Mouse (Mus musculus): ENCODE data around the gene Cdh13.

Gene Cdh13

DNA sequence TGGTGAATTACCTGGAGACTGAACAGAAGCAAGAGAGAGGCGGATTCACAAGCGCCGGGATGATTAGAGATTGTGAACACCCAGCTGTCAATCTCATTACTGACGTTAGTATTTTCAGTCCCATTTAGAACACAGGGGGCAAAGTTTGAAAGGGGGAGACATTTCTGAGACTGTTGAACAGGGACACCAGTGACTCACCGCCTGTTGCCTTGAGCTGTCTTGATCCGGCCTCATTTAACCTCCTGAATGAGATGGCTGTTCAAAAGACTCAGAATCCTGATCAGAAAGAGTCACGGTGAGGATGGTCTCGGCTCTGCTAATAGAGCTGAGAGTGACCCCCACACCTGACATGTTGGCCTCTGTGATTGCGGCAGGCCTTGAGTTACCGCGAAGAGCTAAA lies 754.0 kb downstream of the Cdh13 start:
- in situ Hi-C loops (cut with MboI, MseI) = no loop called here

DNA sequence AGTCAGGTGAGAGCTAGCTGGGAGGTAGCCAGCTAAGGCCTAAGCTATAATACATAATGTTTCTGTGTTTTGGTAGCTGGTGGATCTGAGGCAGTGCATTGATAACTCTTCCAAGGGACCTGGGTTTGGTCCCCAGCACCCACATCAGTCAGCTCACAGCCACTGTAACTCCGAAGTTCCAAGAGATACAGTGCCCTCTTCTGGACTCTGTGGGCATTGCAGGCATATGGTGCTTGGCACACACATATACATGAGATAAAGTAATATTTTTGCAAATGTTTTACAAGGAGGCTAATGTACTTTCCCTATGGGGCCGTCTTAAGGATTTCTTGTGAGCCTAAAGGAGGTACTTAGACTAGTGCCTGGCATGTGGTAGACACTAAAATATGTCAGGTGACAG lies 755.8 kb downstream of the Cdh13 start:
- in situ Hi-C loops (cut with MboI, MseI) = no loop called here

- in situ Hi-C loops (cut with MboI, MseI) = loop anchor here in 1 of 2 experiments (25.0 kb wide), 1 partner anchor 1421 kb away; no protein-coding TSS in a partner anchor
Observed at GRCm38 (mm10) chr8:119057876-119058275, 774.3 kb downstream of the Cdh13 start.

DNA sequence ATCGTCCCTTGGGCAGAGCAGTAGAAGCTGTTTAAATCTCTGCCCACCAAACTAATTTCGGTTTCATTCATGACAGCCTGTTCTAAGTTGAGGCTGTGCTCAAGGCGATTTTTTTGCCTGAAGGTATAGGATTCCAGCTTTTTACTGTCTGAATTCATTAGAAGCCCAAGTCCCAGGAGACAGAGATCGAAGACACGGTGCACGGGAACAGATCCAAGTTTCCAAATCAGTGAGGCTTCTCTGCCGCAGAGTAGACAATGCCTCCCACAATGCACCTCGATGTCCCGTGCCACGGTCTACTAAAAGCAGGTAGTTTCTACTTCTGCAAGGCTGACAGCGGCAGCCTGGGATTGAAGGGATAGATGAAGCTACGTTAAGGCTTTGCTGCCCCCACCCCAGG lies 778.1 kb downstream of the Cdh13 start:
- in situ Hi-C loops (cut with MboI, MseI) = loop anchor here in 1 of 2 experiments (25.0 kb wide), 1 partner anchor 1424 kb away; no protein-coding TSS in a partner anchor

- in situ Hi-C loops (cut with MboI, MseI) = loop anchor here in 1 of 2 experiments (25.0 kb wide), 1 partner anchor 1427 kb away; no protein-coding TSS in a partner anchor
Observed at GRCm38 (mm10) chr8:119064523-119064922, 781.0 kb downstream of the Cdh13 start.

GRCm38 (mm10) chr8:119072291-119072690 lies 788.8 kb downstream of the Cdh13 start:
- in situ Hi-C loops (cut with MboI, MseI) = loop anchor here in 1 of 2 experiments (5.0 to 25.0 kb wide), 2 partner anchors 50 to 1435 kb away; no protein-coding TSS in a partner anchor

DNA sequence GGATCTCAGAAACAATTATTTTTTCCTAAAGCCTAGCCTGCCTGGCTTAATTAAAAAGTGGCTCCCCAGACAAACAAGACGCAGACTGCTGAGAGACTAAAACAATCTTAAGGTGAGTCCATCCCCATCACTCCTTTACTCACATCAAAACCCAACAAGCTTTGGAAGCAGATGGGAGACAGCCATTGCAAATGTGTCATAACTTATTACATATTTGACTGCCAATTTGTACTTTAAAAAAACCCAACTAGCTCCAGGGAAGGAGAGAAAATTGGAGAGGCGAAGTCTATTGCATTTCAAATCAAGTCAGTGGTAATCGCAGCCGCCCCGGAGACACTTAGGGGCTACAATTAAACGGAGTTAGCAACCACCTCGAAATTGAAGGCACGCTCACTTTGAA lies 801.5 kb downstream of the Cdh13 start:
- in situ Hi-C loops (cut with MboI, MseI) = no loop called here

DNA sequence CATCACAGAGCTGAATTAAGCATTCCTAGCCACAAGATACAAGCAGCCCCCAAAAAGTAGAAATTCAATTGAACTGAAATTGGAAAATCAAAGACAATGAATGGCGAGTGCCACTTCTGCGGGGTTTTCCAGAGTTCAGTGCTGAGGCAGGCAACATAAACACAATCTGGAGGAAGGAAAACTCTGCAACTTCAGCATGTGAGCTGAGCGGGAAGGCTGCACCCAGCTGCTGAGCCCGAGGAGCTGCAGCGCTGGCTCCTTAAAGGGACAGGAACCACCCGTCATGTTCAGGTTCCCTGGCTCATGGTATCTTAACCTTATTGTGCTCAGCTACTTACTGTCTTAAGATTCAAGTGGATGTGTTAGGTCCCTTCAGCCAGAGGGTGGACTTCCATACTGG lies 814.7 kb downstream of the Cdh13 start:
- in situ Hi-C loops (cut with MboI, MseI) = no loop called here

DNA sequence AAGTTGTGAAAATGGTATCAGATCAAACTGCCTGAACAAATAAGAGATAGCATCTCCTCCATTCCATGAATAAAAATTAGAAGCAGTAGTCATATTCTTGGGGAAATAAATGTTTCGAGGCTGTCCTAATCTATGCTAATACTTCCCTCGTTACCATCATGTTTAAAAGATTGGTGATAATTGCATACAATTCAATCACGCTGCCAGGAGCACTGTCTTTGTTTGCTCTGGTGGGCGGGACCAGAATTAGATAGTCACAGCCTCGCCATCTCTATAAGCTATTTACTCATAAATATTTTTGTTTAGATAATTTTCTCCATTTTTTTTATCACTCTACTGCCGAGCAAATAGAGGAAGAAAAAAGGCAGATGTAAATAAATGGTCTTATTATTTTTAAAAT lies 819.3 kb downstream of the Cdh13 start:
- in situ Hi-C loops (cut with MboI, MseI) = no loop called here

DNA sequence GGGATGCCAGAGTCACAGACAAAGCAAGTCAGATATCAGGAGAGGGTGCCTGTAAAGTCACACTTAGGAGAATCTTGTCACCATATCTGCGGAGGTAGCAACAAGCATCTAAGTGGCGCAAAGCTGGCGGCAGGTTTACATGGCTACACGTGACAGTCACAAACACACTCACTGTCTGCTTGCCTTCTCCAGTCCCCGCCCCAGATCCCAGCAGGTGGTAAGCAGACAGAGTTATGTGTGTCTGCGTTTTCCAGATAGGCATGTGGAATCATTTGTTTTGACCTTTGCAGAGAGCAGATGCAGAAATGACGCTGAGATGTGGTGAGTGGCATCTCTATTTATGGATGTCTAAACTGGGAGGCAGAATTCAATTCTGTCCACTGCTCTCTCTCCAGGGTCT lies 826.1 kb downstream of the Cdh13 start:
- in situ Hi-C loops (cut with MboI, MseI) = no loop called here

DNA sequence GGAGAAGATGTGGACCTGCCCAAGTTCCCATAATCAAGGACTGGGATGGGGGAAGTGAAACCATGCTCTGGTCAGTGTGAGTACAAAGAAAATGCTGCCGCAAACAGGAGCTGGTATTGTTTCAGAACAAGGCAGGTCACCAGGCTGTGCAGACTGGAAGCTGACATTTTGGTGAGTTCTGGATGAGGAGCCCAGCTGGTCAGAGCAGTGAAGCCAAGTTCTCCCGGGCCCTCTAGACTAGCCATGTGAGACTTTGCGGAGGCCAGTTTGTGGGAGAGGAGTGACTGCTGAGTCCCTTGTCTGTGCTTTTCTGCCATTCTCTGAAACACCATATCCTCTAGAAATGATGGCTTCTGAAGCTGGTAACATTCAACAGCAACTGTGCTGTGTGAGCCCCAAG lies 829.3 kb downstream of the Cdh13 start:
- in situ Hi-C loops (cut with MboI, MseI) = no loop called here

GRCm38 (mm10) chr8:119121236-119121635 lies 837.7 kb downstream of the Cdh13 start:
- in situ Hi-C loops (cut with MboI, MseI) = no loop called here

DNA sequence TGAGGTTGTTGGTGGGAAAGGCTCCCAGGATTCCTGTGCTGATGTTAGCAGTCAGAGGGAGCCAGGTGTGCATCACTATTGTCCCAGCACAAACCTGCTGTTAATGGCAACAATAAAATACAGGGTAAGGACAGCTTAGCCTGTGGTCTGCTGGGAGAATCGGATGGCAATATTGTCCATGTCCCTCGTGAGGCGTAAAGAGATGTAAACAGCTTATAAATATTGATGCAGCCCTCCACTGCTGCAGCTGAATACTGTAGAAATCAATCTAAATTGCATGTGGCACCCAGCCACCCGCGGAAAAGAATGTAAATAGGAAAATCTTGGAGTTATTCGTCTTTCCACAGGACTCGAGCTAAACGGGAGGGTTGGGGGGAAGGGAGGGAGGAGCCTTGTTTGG lies 844.3 kb downstream of the Cdh13 start:
- in situ Hi-C loops (cut with MboI, MseI) = no loop called here

DNA sequence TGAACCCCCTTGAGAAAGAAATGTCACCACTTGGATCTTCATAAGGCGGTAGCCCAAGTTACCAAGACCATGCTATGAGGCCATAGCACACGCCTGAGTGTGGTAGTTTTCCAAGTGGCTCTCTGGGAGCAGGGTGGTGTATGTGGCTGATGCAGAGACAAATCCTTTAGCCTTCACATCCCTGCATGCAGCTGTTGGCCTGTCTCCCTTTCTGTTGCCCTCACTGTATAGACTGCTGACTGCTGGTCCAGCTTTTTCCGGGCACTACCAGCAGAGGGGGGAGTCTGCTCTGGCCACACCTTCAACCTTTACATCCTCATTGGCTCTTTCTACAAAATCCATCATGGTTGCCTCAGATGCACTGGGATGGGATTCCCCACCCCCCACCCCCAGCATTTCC lies 844.7 kb downstream of the Cdh13 start:
- in situ Hi-C loops (cut with MboI, MseI) = no loop called here

GRCm38 (mm10) chr8:119156454-119156921 lies 873.0 kb downstream of the Cdh13 start:
- in situ Hi-C loops (cut with MboI, MseI) = no loop called here

GRCm38 (mm10) chr8:119158628-119159027 lies 875.1 kb downstream of the Cdh13 start:
- in situ Hi-C loops (cut with MboI, MseI) = no loop called here

DNA sequence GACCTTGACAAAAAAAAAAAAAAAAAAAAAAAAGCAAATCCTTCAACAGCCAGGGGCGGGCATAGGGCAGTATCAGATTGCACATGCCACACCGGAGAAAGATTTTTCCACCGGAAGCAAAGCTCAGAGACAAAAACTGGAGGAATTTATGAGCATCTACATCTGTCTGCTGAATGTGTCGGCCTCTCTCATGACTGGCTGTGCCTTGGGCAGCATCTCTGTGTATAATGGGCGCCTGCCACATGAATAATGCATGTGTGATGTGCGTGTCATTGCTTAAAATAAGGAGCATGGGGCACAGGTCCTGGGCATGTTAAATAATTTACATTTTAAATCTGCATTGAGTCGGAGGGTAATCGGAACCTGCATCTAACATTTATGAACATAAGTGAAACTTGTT lies 876.3 kb downstream of the Cdh13 start:
- in situ Hi-C loops (cut with MboI, MseI) = no loop called here

- in situ Hi-C loops (cut with MboI, MseI) = no loop called here
Observed at GRCm38 (mm10) chr8:119164076-119164475, 880.5 kb downstream of the Cdh13 start.

DNA sequence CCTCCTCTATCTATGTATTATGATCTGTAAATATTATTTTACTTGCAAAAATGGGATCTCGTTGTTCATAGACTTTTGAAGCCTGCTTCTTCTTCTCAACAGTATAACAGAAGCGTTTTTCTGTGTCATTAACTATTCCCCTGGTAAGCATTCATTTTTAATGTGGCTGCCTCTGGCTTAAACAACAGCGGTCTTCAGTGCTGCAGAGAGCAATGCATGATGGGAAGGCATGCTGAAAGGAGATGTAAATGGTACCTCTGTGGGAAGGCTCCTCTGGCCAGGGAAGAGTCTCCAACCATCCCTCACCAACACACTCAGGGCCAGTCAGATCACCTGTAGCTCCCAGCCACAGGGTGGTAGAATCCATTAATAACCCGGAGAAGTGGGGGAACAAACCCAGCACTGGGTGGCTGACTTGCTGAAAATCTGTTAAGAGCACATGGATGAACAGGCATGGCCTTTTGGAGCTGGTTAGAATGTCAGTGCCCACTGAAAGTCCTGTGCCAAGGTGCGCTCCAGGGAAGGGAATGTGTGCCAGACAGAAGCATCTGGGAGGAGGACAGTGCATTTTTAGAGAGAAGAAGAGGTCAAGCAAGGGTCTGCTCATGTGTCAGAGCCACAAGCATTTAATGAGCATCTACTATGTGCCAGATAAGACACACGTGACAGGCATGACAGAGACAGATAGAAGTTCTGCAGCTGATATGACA lies 893.8 kb downstream of the Cdh13 start:
- in situ Hi-C loops (cut with MboI, MseI) = no loop called here

DNA sequence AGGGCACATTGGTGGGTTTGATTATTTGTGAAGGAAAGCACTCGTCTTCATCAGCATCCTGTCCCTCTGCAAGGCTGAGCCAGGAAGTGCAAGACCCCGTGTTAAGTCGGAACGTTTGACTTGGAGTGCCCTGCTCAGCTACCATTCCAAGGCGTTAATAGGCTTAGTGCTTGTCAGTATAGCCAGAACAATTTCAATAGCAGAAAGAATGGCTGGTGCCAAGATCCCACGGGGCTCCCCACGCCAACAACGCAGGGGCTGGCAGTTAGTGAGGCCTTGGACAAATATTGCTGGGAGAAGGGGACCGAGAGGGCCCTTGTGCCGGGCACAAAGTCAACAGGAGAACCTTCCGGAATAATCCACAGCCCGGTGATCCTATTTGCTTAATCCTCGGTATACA lies 897.1 kb downstream of the Cdh13 start:
- in situ Hi-C loops (cut with MboI, MseI) = no loop called here

DNA sequence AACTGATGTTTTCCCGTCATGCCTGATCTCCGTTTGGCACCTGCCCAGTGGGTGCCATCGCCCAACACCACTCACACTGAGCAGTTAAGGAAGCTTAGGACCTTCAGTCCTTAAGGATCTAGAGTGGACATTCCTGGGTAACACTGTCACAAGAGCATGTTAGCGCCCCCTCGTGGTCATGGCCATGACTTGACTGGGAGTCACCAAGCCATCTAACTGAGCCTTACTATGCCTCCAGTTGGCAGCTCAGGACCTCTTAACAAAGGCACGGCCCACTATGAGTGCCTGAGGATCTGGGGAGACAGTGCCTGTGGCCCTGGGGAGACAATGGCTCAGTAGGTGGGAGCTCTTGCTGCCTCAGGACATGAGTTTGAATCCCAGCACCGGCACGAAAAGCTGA lies 912.2 kb downstream of the Cdh13 start:
- in situ Hi-C loops (cut with MboI, MseI) = no loop called here

- in situ Hi-C loops (cut with MboI, MseI) = no loop called here
Observed at GRCm38 (mm10) chr8:119196486-119197150, 913.1 kb downstream of the Cdh13 start.

GRCm38 (mm10) chr8:119208567-119208966 lies 925.0 kb downstream of the Cdh13 start:
- in situ Hi-C loops (cut with MboI, MseI) = no loop called here
